Mouse (Mus musculus) heart, adult 2 months (tissue): Measurements from ENCODE around the gene Naa35. TPM values are rescaled to one million over a fixed set of nuclear protein-coding genes. Genes with fewer than 3 reads are reported as not detected.

Source experiments
- DNase-seq, 2 experiments: peaks; one replicate each; pipeline ENCODE4 v3.0.0; 2021
- H3K27ac ChIP-seq: fragments of 200-600 bp; 2 replicates; pipeline ENCODE4 v1.8.1; 2022
- H3K27me3 ChIP-seq: fragments of 200-500 bp; 2 replicates; pipeline ENCODE4 v1.6.1; 2012; ENCODE audit warnings: mild to moderate bottlenecking, low read length, inconsistent platforms, mixed read lengths; ENCODE audit not compliant: control insufficient read depth, insufficient read depth
- H3K36me3 ChIP-seq: fragments of 200-500 bp; 2 replicates; pipeline ENCODE4 v1.6.1; 2012; ENCODE audit warnings: low read length, inconsistent platforms; ENCODE audit not compliant: control insufficient read depth, insufficient read depth
- H3K4me1 ChIP-seq: fragments of 200-500 bp; 2 replicates; pipeline ENCODE4 v1.6.1; 2011; ENCODE audit warnings: low read length; ENCODE audit not compliant: control insufficient read depth, insufficient read depth
- H3K4me3 ChIP-seq: fragments of 200-600 bp; 2 replicates; pipeline ENCODE4 v1.8.1; 2022
- H3K79me2 ChIP-seq: fragments of 200-500 bp; replicated peaks from 2 replicates; pipeline ENCODE4 v1.6.1; 2012; ENCODE audit warnings: mild to moderate bottlenecking, inconsistent platforms, low read length, moderate library complexity, mixed read lengths; ENCODE audit not compliant: control insufficient read depth, insufficient read depth
- H3K9ac ChIP-seq: fragments of 200-500 bp; 2 replicates; pipeline ENCODE4 v1.6.1; 2012; ENCODE audit warnings: low read depth, mild to moderate bottlenecking, control low read depth, inconsistent platforms, low read length, mixed read lengths
- CTCF ChIP-seq: fragments of 200-600 bp; IDR thresholded peaks from 2 replicates; pipeline ENCODE4 v1.8.1; 2022; ENCODE audit warnings: antibody characterized with exemption, mild to moderate bottlenecking, moderate library complexity
- EP300 ChIP-seq: fragments of 200-500 bp; IDR thresholded peaks from 2 replicates; pipeline ENCODE4 v1.6.1; 2011; ENCODE audit warnings: low read depth, low read length, control low read depth; ENCODE audit not compliant: insufficient read depth
- POLR2A ChIP-seq: fragments of 200-500 bp; IDR thresholded peaks from 2 replicates; pipeline ENCODE4 v1.6.1; 2011; ENCODE audit warnings: mild to moderate bottlenecking, low read depth, low read length, control low read depth; ENCODE audit not compliant: insufficient read depth
- WGBS: fragments of 180-500 bp; shearing (Covaris S2); methylation state at CpG from one replicate; pipeline ENCODE4 v1.1.7; 2018; 5-methylcytosine and 5-hydroxymethylcytosine counted together
- intact Hi-C: fragments of 180-260 bp; cut with DNase I; formaldehyde crosslinking; loops from one replicate; pipeline ENCODE4 v1.15.1; 2025
- polyA plus RNA-seq: library from polyadenylated mRNA; depleted of rRNA; stranded (reverse); fragments of >200 nt; gene quantifications from 2 replicates; pipeline ENCODE4 v1.2.3, GENCODE M21; 2012
- total RNA-seq, 2 experiments: library from RNA; stranded (reverse); gene quantifications; 2 replicates each; pipeline ENCODE4 v1.2.3; 2021

The Naa35 gene
- total and polyA plus RNA-seq, 3 experiments = 28.0 to 106 (median 79.9) TPM

DNA sequence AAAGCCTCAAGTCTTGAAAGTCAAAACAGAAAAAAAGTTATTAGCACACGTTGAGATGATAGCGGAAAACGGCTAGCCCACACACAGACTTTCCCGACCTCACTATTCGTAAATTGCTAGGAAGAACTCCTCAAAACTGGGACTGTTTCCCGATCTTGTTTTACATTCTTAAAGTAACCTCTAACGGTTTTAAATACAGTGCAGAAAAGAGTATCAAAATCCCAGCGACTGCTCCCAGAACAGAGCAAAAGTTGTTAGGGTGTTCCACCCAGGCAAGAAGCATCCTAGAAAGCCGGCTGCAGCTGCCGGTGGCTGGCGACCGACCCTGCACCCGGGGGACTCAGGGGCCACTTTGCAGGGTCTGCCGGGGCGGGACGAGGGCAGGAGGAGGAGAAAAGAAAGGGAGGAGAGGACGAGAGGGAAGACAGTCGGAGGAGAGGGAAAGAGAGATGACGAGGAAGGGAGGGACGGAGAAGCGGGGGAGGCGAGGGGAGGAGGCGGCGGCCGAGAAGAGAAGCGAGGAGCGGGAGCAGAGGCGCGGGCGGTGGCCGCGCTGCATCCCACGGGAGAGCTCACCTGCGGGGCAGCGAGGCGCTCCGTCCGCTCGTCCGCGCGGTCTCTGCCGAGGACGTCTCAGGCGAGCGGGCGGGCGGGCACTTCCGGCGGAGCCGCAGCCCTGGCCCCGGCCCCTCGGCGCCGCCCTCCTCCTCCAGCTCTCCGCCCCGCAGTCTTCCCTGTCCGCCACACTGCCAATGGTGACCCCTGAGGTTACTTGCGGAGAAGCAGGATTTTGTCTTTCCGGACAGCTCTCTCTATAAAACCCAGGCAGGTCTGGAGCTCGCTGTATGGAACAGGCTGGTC, 90.3 kb downstream of the Naa35 start, which contains the start of gene Golm1:
TSS of gene Golm1 (minus strand) at position 661 of the 861 bp plus-strand sequence.
- Histone ChIP-seq H3K79me2 (no peaks in the 10 kb centered on the region), H3K27ac (peak within 1 kb of the TSS; percentile 65), H3K9ac (peak within 1 kb of the TSS; percentile 83), H3K36me3 (no peaks in the 10 kb centered on the region), H3K27me3 (no peaks in the 10 kb centered on the region), H3K4me3 (peak within 1 kb of the TSS; percentile 78), H3K4me1 (no peaks in the 10 kb centered on the region)
- TF ChIP-seq POLR2A (0 out of 2 replicates have a peak, but pooled peaks have one; percentile 17), EP300 (no peak), CTCF (peak; percentile 20; the same call in 1 of the 2 replicates)
- intact Hi-C loops = loop anchor here (10.0 kb wide), 2 partner anchors 91 to 149 kb away; partner anchors contain the start of genes Agtpbp1, Naa35 and Tut7
- peak; percentile 79 to 82 for DNase-seq
- under 1% methylated on average over 57 of the region's 61 CpGs for WGBS

- Histone ChIP-seq H3K27ac (no peak overlapping the region), H3K4me3 (no peak overlapping the region)
- TF ChIP-seq EP300 (no peak), POLR2A (no peak), CTCF (no peak)
Observed at GRCm38 (mm10) chr13:59676316-59677229, 91.5 kb downstream of the Naa35 start.

DNA sequence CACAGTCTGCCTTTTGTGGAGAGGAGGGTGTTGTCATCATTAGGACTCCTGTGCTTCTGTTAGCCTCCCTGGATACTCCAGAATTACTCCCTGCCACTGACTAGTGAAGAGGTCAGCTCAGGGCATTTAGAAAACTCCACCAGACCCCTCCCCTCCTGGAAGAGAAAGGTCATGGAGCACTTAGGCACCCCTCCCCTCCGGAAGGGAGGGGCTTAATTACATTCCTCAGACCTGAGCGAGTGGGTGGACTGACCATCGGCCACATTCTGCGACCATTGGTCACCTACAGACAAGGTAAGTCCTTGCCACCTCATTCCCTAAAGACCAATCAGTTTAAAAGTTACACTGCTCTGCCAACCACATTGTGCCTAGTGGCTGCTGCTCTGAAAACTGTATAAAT, 94.2 kb downstream of the Naa35 start:
- 40% methylated on average over 4 of the region's 4 CpGs for WGBS
- H3K9ac ChIP-seq = no peak overlapping the region
- H3K4me1 ChIP-seq = no peaks in the 10 kb centered on the region
- peaks cover 1% of the 10 kb centered on the region; the same call in 1 of the 2 replicates for H3K27me3 ChIP-seq
- no peaks in the 10 kb centered on the region for H3K79me2 ChIP-seq
- no peak overlapping the region for H3K27ac ChIP-seq
- DNase-seq = no peak
- intact Hi-C loops = loop anchor here (10.0 kb wide), 2 partner anchors 95 to 145 kb away; partner anchors contain the start of genes Agtpbp1, Naa35 and Tut7
- H3K4me3 ChIP-seq = no peak overlapping the region
- no peak for TF ChIP-seq POLR2A
- no peak for TF ChIP-seq EP300
- no peak for TF ChIP-seq CTCF
- H3K36me3 ChIP-seq = no peaks in the 10 kb centered on the region

More at GRCm38 (mm10) chr13:59676316-59677229, 91.5 kb downstream of the Naa35 start:
- DNase-seq = no peak
- intact Hi-C loops = loop anchor here (10.0 kb wide), 2 partner anchors 92 to 148 kb away; partner anchors contain the start of genes Agtpbp1, Naa35 and Tut7
- Histone ChIP-seq H3K4me1 (no peaks in the 10 kb centered on the region), H3K36me3 (no peaks in the 10 kb centered on the region), H3K27me3 (no peaks in the 10 kb centered on the region), H3K79me2 (no peaks in the 10 kb centered on the region), H3K9ac (no peak overlapping the region)
- 62% methylated on average over 12 of the region's 12 CpGs for WGBS

DNA sequence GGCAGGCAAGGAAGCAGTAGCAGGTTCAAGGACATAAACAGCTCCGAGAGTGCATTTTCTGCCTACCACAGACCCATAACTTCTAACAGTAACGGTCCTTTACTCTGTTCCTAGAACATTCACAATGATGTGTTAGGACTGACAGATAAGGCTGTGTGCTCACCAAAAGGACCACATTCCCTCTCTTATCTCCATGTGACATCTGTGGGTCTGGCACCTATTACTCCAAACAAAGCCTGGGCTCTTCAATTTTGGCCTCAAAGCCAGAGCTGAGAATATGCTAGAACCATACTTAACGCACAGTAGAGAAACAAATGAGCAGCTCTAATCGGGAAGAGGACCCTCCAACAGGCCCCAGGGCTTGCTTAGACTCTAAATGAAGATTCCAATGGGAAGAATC, 94.8 kb downstream of the Naa35 start:
- 66% methylated on average over 4 of the region's 4 CpGs for WGBS
- no peaks in the 10 kb centered on the region for H3K36me3 ChIP-seq
- no peak for DNase-seq
- TF ChIP-seq POLR2A (no peak), EP300 (no peak), CTCF (no peak)
- no peak overlapping the region for H3K27ac ChIP-seq
- no peaks in the 10 kb centered on the region for H3K79me2 ChIP-seq
- H3K9ac ChIP-seq = no peak overlapping the region
- no peak overlapping the region for H3K4me3 ChIP-seq
- H3K27me3 ChIP-seq = peaks cover 1% of the 10 kb centered on the region; the same call in 1 of the 2 replicates
- H3K4me1 ChIP-seq = no peaks in the 10 kb centered on the region
- intact Hi-C loops = loop anchor here (10.0 kb wide), 2 partner anchors 95 to 145 kb away; partner anchors contain the start of genes Agtpbp1, Naa35 and Tut7

DNA sequence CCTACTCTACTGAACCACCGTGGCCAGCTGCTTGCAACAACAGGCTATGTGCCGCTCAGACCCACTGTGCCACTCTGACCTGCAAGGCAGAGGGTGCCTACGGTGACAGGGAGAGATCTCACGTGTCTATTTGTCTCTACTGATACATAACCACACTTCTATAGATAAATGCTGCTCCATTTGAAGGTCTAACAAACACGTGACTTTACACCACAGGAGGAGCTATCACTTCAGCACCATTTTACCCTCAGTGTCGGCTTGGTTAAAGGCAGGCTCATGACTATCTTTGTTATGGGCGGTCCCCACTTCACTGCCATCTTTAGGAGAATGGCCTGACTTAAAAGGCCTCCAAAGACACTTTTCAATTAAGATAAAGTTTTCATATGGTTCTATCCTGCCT, 97.6 kb downstream of the Naa35 start:
- Histone ChIP-seq H3K27ac (no peak overlapping the region), H3K4me3 (no peak overlapping the region), H3K36me3 (no peaks in the 10 kb centered on the region), H3K9ac (no peak overlapping the region), H3K27me3 (peaks cover 1% of the 10 kb centered on the region; the same call in 1 of the 2 replicates), H3K79me2 (no peaks in the 10 kb centered on the region), H3K4me1 (no peaks in the 10 kb centered on the region)
- DNase-seq = no peak
- WGBS = 19% methylated on average over 7 of the region's 7 CpGs
- TF ChIP-seq POLR2A (no peak), CTCF (no peak), EP300 (no peak)
- intact Hi-C loops = no loop called here
